ENCODE assay signal across 14 mouse cellular contexts in the genomic region with DNA sequence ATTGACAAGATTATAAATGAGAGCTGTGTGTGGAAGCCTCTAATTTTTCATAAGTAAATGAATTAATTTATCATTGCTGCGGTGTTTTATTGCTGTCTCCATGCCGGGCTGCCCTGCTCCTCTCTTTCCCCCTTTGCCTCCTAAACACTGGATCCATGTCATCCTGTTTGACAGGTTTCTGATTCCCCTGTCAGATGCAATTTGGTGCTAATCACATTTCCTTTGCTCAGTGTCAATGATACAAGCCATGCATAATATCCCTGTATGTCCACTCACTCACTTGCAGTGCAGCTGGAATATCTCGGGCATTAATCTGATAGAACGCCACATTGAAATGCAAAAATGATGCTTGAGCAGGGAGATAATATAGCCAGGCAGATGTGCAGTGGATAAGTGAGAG.
"Had no signal": no experiment of that assay in that cellular context is flagged by ENCODE, and none has a peak within 500 bp of the region (broad histone marks: within the 10 kb centered on the region; RNA-seq: fewer than 3 reads in every experiment).

No protein-coding gene starts in this region.

- H3K4me1 ChIP-seq: limb, embryonic 10.5 days; limb, embryonic 13.5 days; liver, embryonic 12.5 days; liver, embryonic 15.5 days; lung, embryonic 15.5 days; stomach, embryonic 15.5 days had no signal

- H3K4me3 ChIP-seq: layer of hippocampus, adult 2 months; limb, embryonic 10.5 days; limb, embryonic 13.5 days; liver, embryonic 12.5 days; liver, embryonic 15.5 days; lung, embryonic 15.5 days; stomach, embryonic 15.5 days had no signal

- H3K4me2 ChIP-seq: limb, embryonic 13.5 days; liver, embryonic 12.5 days; liver, embryonic 15.5 days; lung, embryonic 15.5 days; stomach, embryonic 15.5 days had no signal

- ATAC-seq: intestine, postnatal 0 days; liver, embryonic 12.5 days had no signal

- H3K36me3 ChIP-seq: limb, embryonic 10.5 days; limb, embryonic 13.5 days; liver, embryonic 12.5 days; liver, embryonic 15.5 days; lung, embryonic 15.5 days; stomach, embryonic 15.5 days had no signal

- DNase-seq: kidney, postnatal 25 days; layer of hippocampus, adult 9-11 months; liver; right cerebral cortex, postnatal 25 days had no signal

- H3K27ac ChIP-seq: kidney, postnatal 0 days; layer of hippocampus, adult 2 months; limb, embryonic 10.5 days; limb, embryonic 13.5 days; liver, embryonic 12.5 days; liver, embryonic 15.5 days; lung, embryonic 15.5 days; macrophage; stomach, embryonic 15.5 days had no signal

- H3K9me3 ChIP-seq: limb, embryonic 10.5 days; limb, embryonic 13.5 days; liver, embryonic 12.5 days; liver, embryonic 15.5 days; lung, embryonic 15.5 days; stomach, embryonic 15.5 days had no signal

- H3K9ac ChIP-seq: limb, embryonic 13.5 days; liver, embryonic 12.5 days; liver, embryonic 15.5 days; lung, embryonic 15.5 days; stomach, embryonic 15.5 days had no signal

- H3K27me3 ChIP-seq: limb, embryonic 13.5 days; liver, embryonic 12.5 days; liver, embryonic 15.5 days; lung, embryonic 15.5 days; stomach, embryonic 15.5 days had no signal
